Mouse (Mus musculus) limb, embryonic 13.5 days (tissue): ENCODE measurements at regions not wholly inside any gene's neighbourhood (a gene's known extent, or its start where the extent isn't known, plus 50 kb on each side); places are given as distances from the start of the nearest gene placed in this dataset.

Source experiments
- ATAC-seq: fragments of 200-750 bp; cut with Nextera tagmentation; 2 replicates; pipeline ENCODE4 v1.8.0; 2017; ENCODE audit warnings: low read depth, moderate number of reproducible peaks, moderate TSS enrichment; ENCODE audit not compliant: low FRiP score
- H3K27ac ChIP-seq: fragments of 300-500 bp; sonication (generic); 2 replicates; pipeline ENCODE4 v1.5.1; 2015; ENCODE audit warnings: inconsistent platforms, mild to moderate bottlenecking, moderate library complexity
- H3K27me3 ChIP-seq: fragments of 300-500 bp; sonication (generic); 2 replicates; pipeline ENCODE4 v1.6.1; 2015; ENCODE audit warnings: mild to moderate bottlenecking, inconsistent platforms
- H3K36me3 ChIP-seq: fragments of 300-500 bp; sonication (generic); 2 replicates; pipeline ENCODE4 v1.6.1; 2015; ENCODE audit warnings: inconsistent platforms, mild to moderate bottlenecking, moderate library complexity
- H3K4me1 ChIP-seq: fragments of 300-500 bp; sonication (generic); 2 replicates; pipeline ENCODE4 v1.6.1; 2015; ENCODE audit warnings: inconsistent platforms
- H3K4me2 ChIP-seq: fragments of 300-500 bp; sonication (generic); replicated peaks from 2 replicates; pipeline ENCODE4 v1.6.1; 2015; ENCODE audit warnings: inconsistent platforms, mild to moderate bottlenecking, moderate library complexity
- H3K4me3 ChIP-seq: fragments of 300-500 bp; sonication (generic); 2 replicates; pipeline ENCODE4 v1.5.1; 2015; ENCODE audit warnings: moderate library complexity, mild to moderate bottlenecking, inconsistent platforms
- H3K9ac ChIP-seq: fragments of 300-500 bp; sonication (generic); 2 replicates; pipeline ENCODE4 v1.6.1; 2015; ENCODE audit warnings: mild to moderate bottlenecking, inconsistent platforms
- H3K9me3 ChIP-seq: fragments of 300-500 bp; sonication (generic); 2 replicates; pipeline ENCODE4 v1.6.1; 2016; ENCODE audit warnings: inconsistent platforms
- WGBS: fragments of 180-500 bp; shearing (Covaris S2); methylation state at CpG from one replicate; pipeline ENCODE4 v1.1.7; 2015; 5-methylcytosine and 5-hydroxymethylcytosine counted together

- Histone ChIP-seq H3K9ac (no peak overlapping the region), H3K36me3 (no peaks in the 10 kb centered on the region), H3K27me3 (no peaks in the 10 kb centered on the region), H3K4me1 (peaks cover 8% of the 10 kb centered on the region), H3K4me3 (no peak overlapping the region), H3K27ac (no peak overlapping the region), H3K9me3 (no peaks in the 10 kb centered on the region), H3K4me2 (no peak overlapping the region)
- no peak for ATAC-seq
- 70% methylated on average over 2 of the region's 2 CpGs for WGBS
Measured at GRCm38 (mm10) chr10:9136099-9136498, 250.2 kb upstream of the Sash1 start.

- Histone ChIP-seq H3K36me3 (no peaks in the 10 kb centered on the region), H3K9me3 (no peaks in the 10 kb centered on the region), H3K27me3 (no peaks in the 10 kb centered on the region), H3K27ac (no peak overlapping the region), H3K9ac (no peak overlapping the region), H3K4me3 (no peak overlapping the region), H3K4me1 (peaks cover 8% of the 10 kb centered on the region), H3K4me2 (no peak overlapping the region)
- no peak for ATAC-seq
- 70% methylated on average over 9 of the region's 9 CpGs for WGBS
Measured at GRCm38 (mm10) chr10:9134293-9135021, 248.6 kb upstream of the Sash1 start.

GRCm38 (mm10) chr10:9130061-9130460 is 244.2 kb upstream of the Sash1 start:
- H3K27ac ChIP-seq: no peak overlapping the region
- H3K4me3 ChIP-seq: no peak overlapping the region
- WGBS: 61% methylated on average over 2 of the region's 2 CpGs
- H3K4me2 ChIP-seq: no peak overlapping the region
- H3K9me3 ChIP-seq: no peaks in the 10 kb centered on the region
- no peak for ATAC-seq
- no peaks in the 10 kb centered on the region for H3K27me3 ChIP-seq
- H3K36me3 ChIP-seq: no peaks in the 10 kb centered on the region
- H3K4me1 ChIP-seq: peaks cover 8% of the 10 kb centered on the region
- no peak overlapping the region for H3K9ac ChIP-seq

GRCm38 (mm10) chr10:9119249-9119648 is 233.4 kb upstream of the Sash1 start:
- Histone ChIP-seq H3K4me2 (no peak overlapping the region), H3K36me3 (no peaks in the 10 kb centered on the region), H3K27ac (no peak overlapping the region), H3K4me1 (peaks cover 2% of the 10 kb centered on the region; the same call in 1 of the 2 replicates), H3K9ac (no peak overlapping the region), H3K4me3 (no peak overlapping the region), H3K27me3 (no peaks in the 10 kb centered on the region), H3K9me3 (no peaks in the 10 kb centered on the region)
- ATAC-seq: no peak
- WGBS: 13% methylated on average over 4 of the region's 4 CpGs

- H3K9ac ChIP-seq: no peak overlapping the region
- WGBS: 40% methylated on average over 14 of the region's 14 CpGs
- peak overlapping the region; percentile 50 for H3K4me2 ChIP-seq
- H3K36me3 ChIP-seq: no peaks in the 10 kb centered on the region
- H3K9me3 ChIP-seq: no peaks in the 10 kb centered on the region
- peak overlapping the region; percentile 26 for H3K4me3 ChIP-seq
- H3K4me1 ChIP-seq: peaks cover 2% of the 10 kb centered on the region; the same call in 1 of the 2 replicates
- peak; percentile 76 for ATAC-seq
- H3K27me3 ChIP-seq: no peaks in the 10 kb centered on the region
- H3K27ac ChIP-seq: no peak overlapping the region
Measured at GRCm38 (mm10) chr10:9117648-9118551, 232.0 kb upstream of the Sash1 start.

- Histone ChIP-seq H3K36me3 (no peaks in the 10 kb centered on the region), H3K4me1 (peaks cover 2% of the 10 kb centered on the region; the same call in 1 of the 2 replicates), H3K4me2 (peak overlapping the region; percentile 50), H3K4me3 (peak overlapping the region; percentile 26), H3K9me3 (no peaks in the 10 kb centered on the region), H3K27me3 (no peaks in the 10 kb centered on the region), H3K27ac (no peak overlapping the region), H3K9ac (no peak overlapping the region)
- WGBS: 93% methylated on average over 7 of the region's 7 CpGs
- 0 out of 2 replicates have a peak, but pooled peaks have one; percentile 32 for ATAC-seq
Measured at GRCm38 (mm10) chr10:9117134-9117533, 231.3 kb upstream of the Sash1 start.

GRCm38 (mm10) chr10:9113706-9114105 is 227.8 kb upstream of the Sash1 start:
- H3K27me3 ChIP-seq: no peaks in the 10 kb centered on the region
- H3K9ac ChIP-seq: no peak overlapping the region
- no peaks in the 10 kb centered on the region for H3K36me3 ChIP-seq
- H3K9me3 ChIP-seq: no peaks in the 10 kb centered on the region
- no peak overlapping the region for H3K27ac ChIP-seq
- 82% methylated on average over 5 of the region's 5 CpGs for WGBS
- no peak overlapping the region for H3K4me2 ChIP-seq
- ATAC-seq: no peak
- H3K4me1 ChIP-seq: no peaks in the 10 kb centered on the region; the same call in 1 of the 2 replicates
- H3K4me3 ChIP-seq: no peak overlapping the region

GRCm38 (mm10) chr10:9111051-9111450 is 225.2 kb upstream of the Sash1 start:
- no peak overlapping the region for H3K4me2 ChIP-seq
- WGBS: 90% methylated on average over 3 of the region's 3 CpGs
- no peaks in the 10 kb centered on the region for H3K9me3 ChIP-seq
- no peak for ATAC-seq
- no peaks in the 10 kb centered on the region for H3K36me3 ChIP-seq
- no peak overlapping the region for H3K4me3 ChIP-seq
- no peak overlapping the region for H3K27ac ChIP-seq
- no peak overlapping the region for H3K9ac ChIP-seq
- H3K4me1 ChIP-seq: no peaks in the 10 kb centered on the region
- no peaks in the 10 kb centered on the region for H3K27me3 ChIP-seq

- no peak overlapping the region for H3K9ac ChIP-seq
- no peak overlapping the region for H3K4me2 ChIP-seq
- H3K4me3 ChIP-seq: no peak overlapping the region
- no peaks in the 10 kb centered on the region for H3K27me3 ChIP-seq
- ATAC-seq: no peak
- H3K9me3 ChIP-seq: no peaks in the 10 kb centered on the region
- H3K4me1 ChIP-seq: peaks cover 9% of the 10 kb centered on the region
- H3K36me3 ChIP-seq: no peaks in the 10 kb centered on the region
- 87% methylated on average over 2 of the region's 2 CpGs for WGBS
- no peak overlapping the region for H3K27ac ChIP-seq
Measured at GRCm38 (mm10) chr10:9096207-9096606, 210.3 kb upstream of the Sash1 start.

- Histone ChIP-seq H3K4me1 (peaks cover 14% of the 10 kb centered on the region), H3K9me3 (no peaks in the 10 kb centered on the region), H3K27ac (no peak overlapping the region), H3K4me3 (no peak overlapping the region), H3K9ac (no peak overlapping the region), H3K4me2 (no peak overlapping the region), H3K36me3 (no peaks in the 10 kb centered on the region), H3K27me3 (no peaks in the 10 kb centered on the region)
- ATAC-seq: no peak
- 75% methylated on average over 6 of the region's 6 CpGs for WGBS
Measured at GRCm38 (mm10) chr10:9095163-9095562, 209.3 kb upstream of the Sash1 start.

- H3K27me3 ChIP-seq: no peaks in the 10 kb centered on the region
- peaks cover 14% of the 10 kb centered on the region for H3K4me1 ChIP-seq
- H3K9ac ChIP-seq: no peak overlapping the region
- H3K9me3 ChIP-seq: no peaks in the 10 kb centered on the region
- peak; percentile 75 for ATAC-seq
- H3K36me3 ChIP-seq: no peaks in the 10 kb centered on the region
- WGBS: 62% methylated on average over 10 of the region's 10 CpGs
- H3K27ac ChIP-seq: no peak overlapping the region
- H3K4me3 ChIP-seq: no peak overlapping the region
- H3K4me2 ChIP-seq: no peak overlapping the region
Measured at GRCm38 (mm10) chr10:9092237-9092885, 206.5 kb upstream of the Sash1 start.

GRCm38 (mm10) chr10:9090961-9091360 is 205.1 kb upstream of the Sash1 start:
- Histone ChIP-seq H3K36me3 (no peaks in the 10 kb centered on the region), H3K4me2 (no peak overlapping the region), H3K4me3 (no peak overlapping the region), H3K27ac (no peak overlapping the region), H3K9ac (no peak overlapping the region), H3K4me1 (peaks cover 14% of the 10 kb centered on the region), H3K27me3 (no peaks in the 10 kb centered on the region), H3K9me3 (no peaks in the 10 kb centered on the region)
- ATAC-seq: no peak
- 86% methylated on average over 6 of the region's 6 CpGs for WGBS
